Mouse (Mus musculus) skeletal muscle tissue, adult 2 months (tissue): ENCODE data around the gene Klra6.
"Not testable (repeated sequence)": the region's sequence is repeated elsewhere in the genome, so short reads cannot be mapped to it uniquely, and the experiment has no call there.

Source experiments
- DNase-seq: peaks from one replicate; pipeline ENCODE4 v3.0.0-alpha.2; 2012; ENCODE audit warnings: low read depth, low spot score

The Klra6 gene

DNA sequence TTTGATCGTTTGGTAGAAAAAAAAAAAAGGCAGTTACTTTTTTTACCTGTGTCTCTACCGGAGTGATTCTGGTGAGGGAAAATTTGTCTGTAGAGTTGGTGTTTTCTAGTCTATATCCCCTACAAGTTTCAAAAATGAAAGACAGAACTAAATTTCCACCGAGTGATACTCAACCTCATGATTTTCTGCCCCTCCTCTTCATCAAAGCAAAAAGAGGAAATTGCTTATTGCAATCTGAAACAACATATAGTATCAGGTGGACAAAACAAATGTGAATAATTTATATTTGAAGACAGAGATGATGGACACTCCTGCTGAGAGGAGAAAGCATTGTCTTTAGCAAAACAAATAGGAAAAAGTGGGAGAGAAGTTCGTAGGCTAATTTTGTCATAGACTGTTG is at the start of gene Klra6:
Gene Klra6, minus strand, starts transcription at position 101 of the 400 bp plus-strand sequence.
- DNase-seq = no peak

DNA sequence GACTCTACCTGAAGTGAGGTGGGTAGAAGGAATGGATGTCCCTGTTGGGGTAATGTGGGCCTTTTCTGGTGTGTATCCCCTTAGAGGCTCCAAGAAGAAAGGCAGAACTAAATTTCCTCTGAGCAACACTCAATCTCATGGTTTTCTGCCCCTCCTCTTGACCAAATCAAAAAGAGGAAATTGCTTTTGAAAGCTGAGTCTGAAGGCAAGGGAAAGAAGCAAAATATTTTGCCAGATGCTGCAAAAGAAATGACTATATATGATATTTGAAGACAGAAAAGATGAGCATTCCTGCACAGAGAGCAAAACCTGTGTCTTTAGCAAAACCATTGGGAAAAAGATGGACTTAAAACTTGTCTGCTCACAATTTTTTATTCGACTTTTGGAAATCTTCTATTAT is 40.4 kb upstream of the Klra6 start, which contains the start of gene Klra4:
Gene Klra4, minus strand, starts transcription at position 101 of the 400 bp plus-strand sequence.
- not testable (repeated sequence) for DNase-seq

DNA sequence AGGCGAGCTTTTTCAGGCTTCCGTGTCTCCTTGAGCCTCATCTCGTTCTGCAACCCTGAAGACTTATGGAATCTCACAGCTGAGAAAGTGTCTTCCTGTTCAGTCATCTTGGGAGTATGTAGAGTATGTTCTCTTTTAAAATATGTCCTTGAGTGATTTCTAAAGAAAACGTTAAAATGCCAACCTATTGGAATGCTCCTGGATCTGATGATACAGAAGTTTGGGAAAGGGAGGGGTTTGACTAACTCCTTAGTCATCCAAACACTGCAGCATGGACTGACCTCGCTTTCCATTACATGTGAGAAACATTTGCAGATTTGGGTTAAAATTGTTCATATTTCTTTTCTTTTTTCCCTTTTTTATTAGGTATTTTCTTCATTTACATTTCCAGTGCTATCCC is 38.4 kb upstream of the Klra6 start:
- DNase-seq = no peak

DNA sequence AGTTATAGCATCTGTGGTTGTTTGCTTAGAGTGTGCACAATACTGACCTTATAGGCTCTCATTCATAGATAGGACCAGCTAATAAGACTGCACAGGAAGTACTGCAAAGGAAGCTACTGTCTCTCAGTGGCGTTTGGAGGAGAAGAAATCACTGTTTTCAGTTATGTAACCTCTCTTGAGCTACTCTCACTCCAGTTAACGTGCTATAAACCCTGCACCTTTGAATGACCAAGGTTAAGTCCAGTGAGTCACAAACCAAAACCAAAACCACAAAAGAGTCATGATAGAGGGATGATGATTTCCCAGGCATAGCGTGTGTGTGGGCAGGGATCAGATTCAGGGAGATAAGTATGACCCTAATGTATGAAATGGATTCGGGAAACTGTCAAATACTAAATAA is 8.4 kb upstream of the Klra6 start:
- not testable (repeated sequence) for DNase-seq

DNA sequence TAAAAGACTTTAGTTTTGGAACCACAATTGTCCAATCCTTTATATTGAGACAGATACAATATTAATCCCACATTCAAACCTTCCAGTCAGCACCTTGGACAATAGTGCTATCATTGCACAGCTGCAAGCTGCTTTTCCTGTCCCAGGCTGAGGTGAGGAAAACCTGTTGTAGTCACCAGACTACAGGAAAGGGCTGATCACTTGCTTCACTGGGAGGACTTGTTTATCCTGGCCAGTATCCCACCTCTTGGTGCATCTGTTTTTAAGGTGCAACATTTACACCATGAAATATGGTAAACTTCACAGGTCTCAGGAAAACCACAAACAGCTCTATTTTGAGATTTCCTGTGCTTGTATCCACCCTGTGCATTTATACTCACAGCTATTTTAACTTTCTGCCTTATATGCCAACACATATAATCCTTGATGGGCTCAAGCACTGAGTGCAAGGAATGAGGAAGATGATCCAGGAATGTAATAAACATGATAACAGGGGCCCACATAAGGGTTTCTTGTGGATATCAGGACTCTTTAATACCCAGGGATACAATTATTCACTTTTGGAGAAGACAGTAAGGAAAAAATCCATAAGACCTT is 4.8 kb upstream of the Klra6 start:
- not testable (repeated sequence) for DNase-seq
